Mouse (Mus musculus): ENCODE measurements at regions not wholly inside any gene's neighbourhood (a gene's known extent, or its start where the extent isn't known, plus 50 kb on each side); places are given as distances from the start of the nearest gene placed in this dataset.

GRCm38 (mm10) chr7:125185037-125185679, 259.3 kb upstream of the Kdm8 start:
- Histone ChIP-seq H3K4me3 (ENCODE audit: insufficient read depth, low read length) (no peak overlapping the region), H3K4me1 (ENCODE audit: control insufficient read depth, insufficient read depth, low read length) (no peaks in the 10 kb centered on the region), H3K27ac (ENCODE audit: insufficient read depth, low read length) (no peak overlapping the region)
- TF ChIP-seq POLR2A (IDR thresholded peaks at IDR 0.05; ENCODE audit: extremely low read depth, insufficient read depth, low read length) (no peak), CTCF (IDR thresholded peaks at IDR 0.05; ENCODE audit: extremely low read depth, insufficient read depth, low read length) (no peak)

DNA sequence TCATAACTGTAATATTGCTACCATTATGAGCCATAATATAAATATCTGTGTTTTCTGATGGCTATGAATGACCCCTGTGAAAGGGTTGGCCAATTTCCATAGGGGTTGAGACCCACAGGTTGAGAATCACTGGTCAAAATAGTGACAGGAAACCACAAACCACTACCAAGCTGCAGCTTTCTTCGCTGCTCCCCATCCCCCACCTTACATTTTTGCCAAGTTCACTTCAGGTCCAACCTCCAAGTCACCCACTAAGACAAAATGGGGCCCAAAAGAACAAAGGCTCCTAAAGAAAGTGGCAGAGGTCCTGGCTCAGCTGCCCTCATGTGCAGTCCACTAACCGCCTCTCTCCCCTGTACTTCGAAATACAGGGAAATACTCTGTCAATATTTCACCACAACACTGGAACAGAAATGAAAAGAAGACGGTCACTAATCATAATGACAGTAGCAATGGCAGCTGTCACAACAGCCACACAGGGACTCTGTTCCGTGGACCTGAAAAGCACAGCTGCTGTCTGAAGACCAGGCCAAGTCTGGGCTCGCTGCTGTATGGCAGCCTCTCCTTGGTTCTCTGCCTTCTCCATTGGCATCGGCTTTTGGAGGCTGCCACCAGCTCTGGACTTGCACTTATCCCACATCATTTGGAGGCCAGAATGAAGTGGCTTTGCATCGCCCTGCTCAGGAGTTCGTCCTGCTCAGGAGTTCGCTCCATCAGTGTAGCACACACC, 257.3 kb upstream of the Kdm8 start:
- Histone ChIP-seq H3K27ac (ENCODE audit: insufficient read depth, low read length) (no peak overlapping the region), H3K4me3 (ENCODE audit: insufficient read depth, low read length) (no peak overlapping the region), H3K4me1 (ENCODE audit: control insufficient read depth, insufficient read depth, low read length) (no peaks in the 10 kb centered on the region)
- TF ChIP-seq POLR2A (IDR thresholded peaks at IDR 0.05; ENCODE audit: extremely low read depth, insufficient read depth, low read length): no peak

GRCm38 (mm10) chr7:125188986-125189385, 255.5 kb upstream of the Kdm8 start:
- Histone ChIP-seq H3K4me1 (ENCODE audit: control insufficient read depth, insufficient read depth, low read length) (no peaks in the 10 kb centered on the region), H3K4me3 (ENCODE audit: insufficient read depth, low read length) (no peak overlapping the region), H3K27ac (ENCODE audit: insufficient read depth, low read length) (no peak overlapping the region)
- TF ChIP-seq POLR2A (IDR thresholded peaks at IDR 0.05; ENCODE audit: extremely low read depth, insufficient read depth, low read length): no peak
- no peak for TF ChIP-seq CTCF (IDR thresholded peaks at IDR 0.05; ENCODE audit: extremely low read depth, insufficient read depth, low read length)

- no peak overlapping the region for H3K4me3 ChIP-seq (ENCODE audit: insufficient read depth, low read length)
- no peak for TF ChIP-seq CTCF (IDR thresholded peaks at IDR 0.05; ENCODE audit: extremely low read depth, insufficient read depth, low read length)
- no peaks in the 10 kb centered on the region for H3K4me1 ChIP-seq (ENCODE audit: control insufficient read depth, insufficient read depth, low read length)
- H3K27ac ChIP-seq (ENCODE audit: insufficient read depth, low read length): no peak overlapping the region
These were observed 254.4 kb upstream of the Kdm8 start for GRCm38 (mm10) chr7:125190067-125190466.

DNA sequence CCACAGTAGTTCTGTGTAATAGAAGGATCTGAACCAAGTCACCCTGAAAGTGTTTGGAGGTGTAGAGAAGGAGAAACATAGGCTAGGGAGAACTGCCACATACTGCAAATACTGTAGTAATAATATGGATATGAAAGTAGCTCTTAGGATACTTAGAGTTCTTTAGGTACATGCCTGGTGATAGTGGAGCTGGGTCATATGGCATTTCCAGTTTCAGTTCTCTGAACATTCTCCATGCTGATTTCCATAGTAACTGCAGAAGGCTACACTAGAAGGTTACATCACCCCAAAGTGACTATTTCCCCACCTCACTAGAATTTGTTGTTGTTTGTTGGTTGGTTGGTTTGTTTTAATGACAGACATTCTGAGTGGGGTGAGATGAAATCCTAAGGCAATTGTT, 253.2 kb upstream of the Kdm8 start:
- Histone ChIP-seq H3K4me1 (ENCODE audit: control insufficient read depth, insufficient read depth, low read length) (no peaks in the 10 kb centered on the region), H3K4me3 (ENCODE audit: insufficient read depth, low read length) (no peak overlapping the region), H3K27ac (ENCODE audit: insufficient read depth, low read length) (no peak overlapping the region)
- no peak for TF ChIP-seq POLR2A (IDR thresholded peaks at IDR 0.05; ENCODE audit: extremely low read depth, insufficient read depth, low read length)
- TF ChIP-seq CTCF (IDR thresholded peaks at IDR 0.05; ENCODE audit: extremely low read depth, insufficient read depth, low read length): no peak

GRCm38 (mm10) chr7:125211346-125211973, 233.0 kb upstream of the Kdm8 start:
- Histone ChIP-seq H3K27ac (ENCODE audit: insufficient read depth, low read length) (no peak overlapping the region), H3K4me3 (ENCODE audit: insufficient read depth, low read length) (no peak overlapping the region), H3K4me1 (ENCODE audit: control insufficient read depth, insufficient read depth, low read length) (no peaks in the 10 kb centered on the region)
- TF ChIP-seq POLR2A (IDR thresholded peaks at IDR 0.05; ENCODE audit: extremely low read depth, insufficient read depth, low read length): no peak

DNA sequence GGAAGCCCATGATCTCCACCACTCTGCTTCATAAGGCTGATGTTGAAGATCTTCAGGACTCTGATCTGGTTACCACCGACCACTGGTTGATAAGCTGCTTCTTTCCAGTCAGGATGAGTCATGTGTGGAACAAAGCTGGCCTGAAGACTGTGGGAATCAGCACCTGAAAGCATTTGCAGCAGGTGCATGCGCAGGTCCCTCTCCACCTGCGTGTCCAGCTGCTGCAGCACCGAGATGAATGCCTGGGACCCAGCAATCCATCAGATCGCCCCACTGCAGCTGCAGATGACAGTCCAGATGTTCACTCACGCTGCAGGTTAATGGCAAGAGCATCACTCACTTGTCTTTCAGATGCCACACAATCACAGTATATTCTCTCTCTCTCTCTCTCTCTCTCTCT, 230.4 kb upstream of the Kdm8 start:
- H3K27ac ChIP-seq (ENCODE audit: insufficient read depth, low read length): no peak overlapping the region
- no peaks in the 10 kb centered on the region for H3K4me1 ChIP-seq (ENCODE audit: control insufficient read depth, insufficient read depth, low read length)
- TF ChIP-seq CTCF (IDR thresholded peaks at IDR 0.05; ENCODE audit: extremely low read depth, insufficient read depth, low read length): no peak
- TF ChIP-seq POLR2A (IDR thresholded peaks at IDR 0.05; ENCODE audit: extremely low read depth, insufficient read depth, low read length): no peak
- no peak overlapping the region for H3K4me3 ChIP-seq (ENCODE audit: insufficient read depth, low read length)

DNA sequence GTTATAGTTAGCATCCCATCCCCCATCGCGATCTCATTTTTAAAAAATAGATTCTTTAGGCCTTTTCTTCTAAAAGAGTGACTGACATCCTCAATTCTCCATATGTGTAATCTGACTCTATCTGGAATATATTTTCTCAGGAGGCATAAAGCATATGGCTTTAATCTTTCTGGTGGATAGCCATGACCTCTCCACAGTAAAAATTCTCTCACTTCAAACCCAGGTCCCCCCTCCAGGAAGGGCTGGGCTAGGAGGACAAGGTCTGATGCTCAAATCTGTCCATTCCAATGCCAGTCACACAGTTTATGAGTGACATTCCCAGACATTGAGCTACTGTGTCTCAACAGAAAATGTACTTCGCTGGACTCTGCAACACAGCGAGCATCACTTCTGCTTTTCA, 226.8 kb upstream of the Kdm8 start:
- Histone ChIP-seq H3K4me3 (ENCODE audit: insufficient read depth, low read length) (no peak overlapping the region), H3K27ac (ENCODE audit: insufficient read depth, low read length) (no peak overlapping the region), H3K4me1 (ENCODE audit: control insufficient read depth, insufficient read depth, low read length) (no peaks in the 10 kb centered on the region)
- TF ChIP-seq CTCF (IDR thresholded peaks at IDR 0.05; ENCODE audit: extremely low read depth, insufficient read depth, low read length) (no peak), POLR2A (IDR thresholded peaks at IDR 0.05; ENCODE audit: extremely low read depth, insufficient read depth, low read length) (no peak)

DNA sequence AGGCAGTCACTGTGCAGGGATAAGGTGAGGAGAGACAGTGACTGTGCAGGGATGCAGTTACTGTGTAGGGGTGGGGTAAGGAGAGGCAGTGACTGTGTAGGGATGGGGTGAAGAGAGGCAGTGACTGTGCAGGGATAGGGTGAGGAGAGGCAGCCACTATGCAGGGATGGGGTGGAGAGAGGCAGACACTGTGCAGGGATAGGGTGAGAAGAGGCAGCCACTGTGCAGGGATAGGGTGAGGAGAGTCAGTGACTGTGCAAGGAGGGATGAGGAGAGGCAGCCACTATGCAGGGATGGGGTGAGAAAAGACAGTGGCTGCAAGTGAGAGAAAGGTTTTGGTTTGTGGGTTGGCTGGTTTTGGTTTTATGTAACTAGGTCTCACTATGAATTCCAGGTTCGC, 221.8 kb upstream of the Kdm8 start:
- TF ChIP-seq POLR2A (IDR thresholded peaks at IDR 0.05; ENCODE audit: extremely low read depth, insufficient read depth, low read length) (no peak), CTCF (IDR thresholded peaks at IDR 0.05; ENCODE audit: extremely low read depth, insufficient read depth, low read length) (no peak)
- no peaks in the 10 kb centered on the region for H3K4me1 ChIP-seq (ENCODE audit: control insufficient read depth, insufficient read depth, low read length)
- H3K4me3 ChIP-seq (ENCODE audit: insufficient read depth, low read length): no peak overlapping the region
- no peak overlapping the region for H3K27ac ChIP-seq (ENCODE audit: insufficient read depth, low read length)

DNA sequence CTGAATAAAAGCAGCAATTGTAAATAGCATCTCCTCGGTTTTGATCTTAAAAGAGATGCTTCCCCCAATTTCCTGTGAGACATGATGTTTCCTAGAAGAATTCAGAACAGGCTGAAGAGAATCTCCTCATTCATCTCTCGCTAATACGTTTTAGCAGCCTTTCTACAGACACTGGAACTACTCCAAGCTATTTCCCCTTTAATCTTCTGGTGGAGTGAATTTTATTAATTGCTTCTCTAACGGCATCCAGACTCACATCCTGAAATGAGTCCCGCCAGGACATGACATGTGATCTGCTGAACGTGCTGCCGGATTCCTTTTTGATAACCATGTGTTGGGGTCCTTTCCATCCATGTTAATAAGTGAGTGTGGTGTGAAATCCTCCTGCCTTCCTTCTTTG, 209.6 kb upstream of the Kdm8 start:
- no peaks in the 10 kb centered on the region for H3K4me1 ChIP-seq (ENCODE audit: control insufficient read depth, insufficient read depth, low read length)
- no peak for TF ChIP-seq POLR2A (IDR thresholded peaks at IDR 0.05; ENCODE audit: extremely low read depth, insufficient read depth, low read length)
- TF ChIP-seq CTCF (IDR thresholded peaks at IDR 0.05; ENCODE audit: extremely low read depth, insufficient read depth, low read length): no peak
- H3K4me3 ChIP-seq (ENCODE audit: insufficient read depth, low read length): no peak overlapping the region
- no peak overlapping the region for H3K27ac ChIP-seq (ENCODE audit: insufficient read depth, low read length)

Data from cortical plate, adult 2 months (tissue).